Mouse (Mus musculus): Measurements from ENCODE around the gene Calr4.

Gene Calr4

GRCm38 (mm10) chr4:109234806-109235350, 593 bp downstream of the Calr4 start:
- DNase-seq (ENCODE audit: low spot score in 2 of 2): no peak

- no peak for DNase-seq (ENCODE audit: low spot score in 2 of 2)
Observed at GRCm38 (mm10) chr4:109236186-109236879, 2.0 kb downstream of the Calr4 start.

- DNase-seq (ENCODE audit: low spot score in 2 of 2): peak; percentile 64
Observed at GRCm38 (mm10) chr4:109238428-109239268, 4.4 kb downstream of the Calr4 start.

GRCm38 (mm10) chr4:109241221-109241620, 6.9 kb downstream of the Calr4 start:
- DNase-seq (ENCODE audit: low spot score in 2 of 2): no peak

- no peak for DNase-seq (ENCODE audit: low spot score in 2 of 2)
Observed at GRCm38 (mm10) chr4:109241934-109242333, 7.6 kb downstream of the Calr4 start.

GRCm38 (mm10) chr4:109244506-109244905, 10.2 kb downstream of the Calr4 start:
- DNase-seq (ENCODE audit: low spot score in 2 of 2): no peak

- DNase-seq (ENCODE audit: low spot score in 2 of 2): no peak
Observed at GRCm38 (mm10) chr4:109245016-109245620, 10.8 kb downstream of the Calr4 start.

GRCm38 (mm10) chr4:109251605-109252004, 17.3 kb downstream of the Calr4 start:
- DNase-seq (ENCODE audit: low spot score in 2 of 2): no peak

GRCm38 (mm10) chr4:109252199-109252598, 17.9 kb downstream of the Calr4 start:
- no peak for DNase-seq (ENCODE audit: low spot score in 2 of 2)

GRCm38 (mm10) chr4:109253664-109254151, 19.4 kb downstream of the Calr4 start:
- DNase-seq (ENCODE audit: low spot score in 2 of 2): no peak

- DNase-seq (ENCODE audit: low spot score in 2 of 2): no peak
Observed at GRCm38 (mm10) chr4:109254511-109254910, 20.2 kb downstream of the Calr4 start.

- DNase-seq (ENCODE audit: low spot score in 2 of 2): no peak
Observed at GRCm38 (mm10) chr4:109255321-109255720, 21.0 kb downstream of the Calr4 start.

GRCm38 (mm10) chr4:109255727-109256417, 21.6 kb downstream of the Calr4 start:
- no peak for DNase-seq (ENCODE audit: low spot score in 2 of 2)

GRCm38 (mm10) chr4:109256791-109257190, 22.5 kb downstream of the Calr4 start:
- DNase-seq (ENCODE audit: low spot score in 2 of 2): no peak

- no peak for DNase-seq (ENCODE audit: low spot score in 2 of 2)
Observed at GRCm38 (mm10) chr4:109257639-109258038, 23.4 kb downstream of the Calr4 start.

GRCm38 (mm10) chr4:109262068-109262467, 27.8 kb downstream of the Calr4 start:
- no peak for DNase-seq (ENCODE audit: low spot score in 2 of 2)

- no peak for DNase-seq (ENCODE audit: low spot score in 2 of 2)
Observed at GRCm38 (mm10) chr4:109266056-109266455, 31.8 kb downstream of the Calr4 start.

- no peak for DNase-seq (ENCODE audit: low spot score in 2 of 2)
Observed at GRCm38 (mm10) chr4:109266744-109267143, 32.5 kb downstream of the Calr4 start.

- no peak for DNase-seq (ENCODE audit: low spot score in 2 of 2)
Observed at GRCm38 (mm10) chr4:109267452-109267851, 33.2 kb downstream of the Calr4 start.

GRCm38 (mm10) chr4:109268903-109269302, 34.6 kb downstream of the Calr4 start:
- DNase-seq (ENCODE audit: low spot score in 2 of 2): no peak

GRCm38 (mm10) chr4:109271803-109272202, 37.5 kb downstream of the Calr4 start:
- no peak for DNase-seq (ENCODE audit: low spot score in 2 of 2)

All from right cerebral cortex, adult 2 months (tissue).